Mouse (Mus musculus) embryonic facial prominence, embryonic 15.5 days (tissue): ENCODE results near the gene Cdc42bpg. TPM values are rescaled to one million over a fixed set of nuclear protein-coding genes. Genes with fewer than 3 reads are reported as not detected.

Experiments used
- ATAC-seq: fragments of 200-750 bp; cut with Nextera tagmentation; 2 replicates; pipeline ENCODE4 v1.8.0; 2017; ENCODE audit warnings: low read depth, moderate TSS enrichment; ENCODE audit not compliant: insufficient number of reproducible peaks, low FRiP score, low TSS enrichment
- H3K27ac ChIP-seq: fragments of 300-500 bp; sonication (generic); replicated peaks from 2 replicates; pipeline ENCODE4 v1.5.1; 2015; ENCODE audit warnings: mild to moderate bottlenecking, inconsistent platforms
- H3K27me3 ChIP-seq: fragments of 300-500 bp; sonication (generic); 2 replicates; pipeline ENCODE4 v1.6.1; 2015; ENCODE audit warnings: inconsistent platforms
- H3K36me3 ChIP-seq: fragments of 300-500 bp; sonication (generic); 2 replicates; pipeline ENCODE4 v1.6.1; 2015; ENCODE audit warnings: mild to moderate bottlenecking, inconsistent platforms
- H3K4me1 ChIP-seq: fragments of 300-500 bp; sonication (generic); 2 replicates; pipeline ENCODE4 v1.6.1; 2015; ENCODE audit warnings: inconsistent platforms
- H3K4me2 ChIP-seq: fragments of 300-500 bp; sonication (generic); replicated peaks from 2 replicates; pipeline ENCODE4 v1.6.1; 2015; ENCODE audit warnings: mild to moderate bottlenecking, inconsistent platforms
- H3K4me3 ChIP-seq: fragments of 300-500 bp; sonication (generic); replicated peaks from 2 replicates; pipeline ENCODE4 v1.5.1; 2015; ENCODE audit warnings: mild to moderate bottlenecking, inconsistent platforms
- H3K9ac ChIP-seq: fragments of 300-500 bp; sonication (generic); 2 replicates; pipeline ENCODE4 v1.6.1; 2015; ENCODE audit warnings: inconsistent platforms
- H3K9me3 ChIP-seq: fragments of 300-500 bp; sonication (generic); replicated peaks from 2 replicates; pipeline ENCODE4 v1.6.1; 2016; ENCODE audit warnings: inconsistent platforms
- WGBS: fragments of 180-500 bp; shearing (Covaris S2); methylation state at CpG from one replicate; pipeline ENCODE4 v1.1.7; 2015; 5-methylcytosine and 5-hydroxymethylcytosine counted together
- polyA plus RNA-seq: library from polyadenylated mRNA; unstranded; fragments of >200 nt; fragmentation: Nextera tagmentation; extraction: Ambion mirVana; gene quantifications from 2 replicates; pipeline ENCODE4 v1.2.1, GENCODE M21; 2015

Cdc42bpg gene
- polyA plus RNA-seq, 1 experiment from 2014 or later: 1.5 TPM

GRCm38 (mm10) chr19:6268670-6269132 lies 37.6 kb upstream of the Cdc42bpg start:
- no peak overlapping the region for H3K9ac ChIP-seq
- no peaks in the 10 kb centered on the region; the same call in 1 of the 2 replicates for H3K27me3 ChIP-seq
- 72% methylated on average over 7 of the region's 7 CpGs for WGBS
- no peak overlapping the region for H3K27ac ChIP-seq
- H3K9me3 ChIP-seq: no peaks in the 10 kb centered on the region
- no peaks in the 10 kb centered on the region for H3K36me3 ChIP-seq
- peaks cover 8% of the 10 kb centered on the region for H3K4me1 ChIP-seq
- H3K4me2 ChIP-seq: no peak overlapping the region
- ATAC-seq: no peak
- no peak overlapping the region for H3K4me3 ChIP-seq

DNA sequence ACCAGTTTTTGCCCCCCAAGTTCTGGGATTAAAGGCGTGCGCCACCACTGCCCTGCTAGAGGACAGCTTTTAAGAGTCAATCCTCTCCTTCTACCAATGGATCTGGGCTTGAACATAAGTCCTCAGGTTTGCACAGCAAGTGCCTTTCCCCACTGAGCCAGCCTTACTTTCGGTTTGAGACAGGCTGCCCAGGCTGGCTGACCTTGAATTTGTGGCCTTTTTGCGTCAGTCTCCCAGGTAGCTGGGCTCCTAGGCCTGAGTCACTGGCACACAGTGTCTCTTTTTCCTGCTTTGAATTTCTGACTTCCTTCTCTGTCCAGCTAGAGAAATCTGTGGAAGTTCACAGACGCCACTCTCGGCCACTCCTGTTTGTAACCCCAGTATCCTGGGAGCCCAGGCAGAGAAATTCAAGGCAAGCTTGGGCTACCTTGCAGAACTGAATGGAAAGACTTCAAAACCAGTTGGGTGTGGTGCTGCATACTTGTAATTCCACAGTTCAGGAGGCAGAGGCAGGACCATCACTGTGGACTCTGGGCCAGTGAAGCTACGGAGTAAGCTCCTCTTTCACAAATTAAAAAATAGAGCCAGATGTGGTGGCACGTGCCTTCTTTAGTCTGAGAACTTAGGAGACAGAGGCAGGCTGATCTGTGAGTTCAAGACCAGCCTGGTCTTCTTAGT lies 36.3 kb upstream of the Cdc42bpg start:
- WGBS: 87% methylated on average over 8 of the region's 8 CpGs

DNA sequence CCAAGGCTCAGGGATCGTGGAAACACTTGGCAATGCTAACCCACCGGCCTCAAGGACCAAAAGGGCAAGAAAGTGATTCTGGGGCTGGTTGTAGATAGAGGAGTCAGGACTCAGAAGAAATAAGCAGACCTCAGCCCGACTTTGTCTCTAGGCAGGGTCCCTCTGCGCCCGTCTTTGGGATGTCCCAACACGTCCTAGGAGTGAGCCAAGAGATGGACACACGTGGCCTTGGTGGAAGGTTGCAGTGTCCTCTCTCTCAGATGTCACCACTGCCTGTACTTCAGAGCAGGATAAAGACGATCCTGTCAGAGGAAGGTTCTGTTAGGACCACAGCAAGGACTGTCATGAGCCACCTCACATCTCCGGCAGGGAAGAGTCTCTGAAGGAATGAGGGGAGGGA lies 35.6 kb upstream of the Cdc42bpg start:
- ATAC-seq: no peak
- no peak overlapping the region for H3K4me2 ChIP-seq
- H3K4me3 ChIP-seq: no peak overlapping the region
- H3K27ac ChIP-seq: no peak overlapping the region
- no peak overlapping the region for H3K9ac ChIP-seq
- no peaks in the 10 kb centered on the region; the same call in 1 of the 2 replicates for H3K27me3 ChIP-seq
- H3K36me3 ChIP-seq: no peaks in the 10 kb centered on the region
- H3K4me1 ChIP-seq: peaks cover 14% of the 10 kb centered on the region
- no peaks in the 10 kb centered on the region for H3K9me3 ChIP-seq
- 58% methylated on average over 9 of the region's 9 CpGs for WGBS

More for the DNA sequence above, 36.3 kb upstream of the Cdc42bpg start:
- H3K9ac ChIP-seq: no peak overlapping the region
- no peak overlapping the region for H3K4me2 ChIP-seq
- no peaks in the 10 kb centered on the region; the same call in 1 of the 2 replicates for H3K27me3 ChIP-seq
- H3K4me1 ChIP-seq: peaks cover 8% of the 10 kb centered on the region
- H3K9me3 ChIP-seq: no peaks in the 10 kb centered on the region
- H3K4me3 ChIP-seq: no peak overlapping the region
- ATAC-seq: no peak
- no peak overlapping the region for H3K27ac ChIP-seq
- H3K36me3 ChIP-seq: no peaks in the 10 kb centered on the region

- no peak overlapping the region for H3K9ac ChIP-seq
- no peaks in the 10 kb centered on the region for H3K9me3 ChIP-seq
- no peak overlapping the region for H3K27ac ChIP-seq
- H3K4me2 ChIP-seq: no peak overlapping the region
- H3K36me3 ChIP-seq: no peaks in the 10 kb centered on the region
- no peak for ATAC-seq
- no peak overlapping the region for H3K4me3 ChIP-seq
- WGBS: 34% methylated on average over 8 of the region's 8 CpGs
- no peaks in the 10 kb centered on the region; the same call in 1 of the 2 replicates for H3K27me3 ChIP-seq
- H3K4me1 ChIP-seq: peaks cover 19% of the 10 kb centered on the region
Measured at GRCm38 (mm10) chr19:6271206-6271605, 35.0 kb upstream of the Cdc42bpg start.

GRCm38 (mm10) chr19:6272053-6272452 lies 34.2 kb upstream of the Cdc42bpg start:
- ATAC-seq: no peak
- no peaks in the 10 kb centered on the region for H3K9me3 ChIP-seq
- H3K36me3 ChIP-seq: no peaks in the 10 kb centered on the region
- H3K27me3 ChIP-seq: no peaks in the 10 kb centered on the region; the same call in 1 of the 2 replicates
- no peak overlapping the region for H3K4me2 ChIP-seq
- WGBS: 58% methylated on average over 7 of the region's 7 CpGs
- H3K4me1 ChIP-seq: peaks cover 19% of the 10 kb centered on the region
- no peak overlapping the region for H3K9ac ChIP-seq
- no peak overlapping the region for H3K4me3 ChIP-seq
- H3K27ac ChIP-seq: no peak overlapping the region

DNA sequence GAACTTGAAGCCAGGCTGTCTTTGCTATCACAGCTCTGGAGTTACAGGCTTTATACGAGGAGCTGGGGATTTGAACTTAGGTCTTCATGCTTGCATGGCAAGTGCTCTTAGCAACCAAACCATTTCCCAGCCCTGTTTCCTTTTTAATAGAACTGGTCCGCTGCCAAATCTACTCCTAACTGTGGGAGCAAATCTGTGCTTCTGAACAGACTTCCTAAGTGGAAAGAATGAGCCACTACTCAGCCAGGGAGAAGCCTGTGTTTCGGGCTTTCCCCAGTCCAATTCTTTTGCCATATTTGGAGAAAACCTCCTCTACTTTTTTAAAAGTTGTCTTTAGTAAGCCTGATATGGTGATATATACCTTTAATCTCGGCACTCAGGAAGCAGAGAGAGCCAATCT lies 33.5 kb upstream of the Cdc42bpg start:
- H3K4me2 ChIP-seq: no peak overlapping the region
- no peak for ATAC-seq
- H3K9me3 ChIP-seq: no peaks in the 10 kb centered on the region
- no peak overlapping the region for H3K27ac ChIP-seq
- H3K4me3 ChIP-seq: no peak overlapping the region
- peaks cover 22% of the 10 kb centered on the region for H3K4me1 ChIP-seq
- H3K9ac ChIP-seq: no peak overlapping the region
- H3K27me3 ChIP-seq: no peaks in the 10 kb centered on the region; the same call in 1 of the 2 replicates
- whole genome bisulfite sequencing: 76% methylated on average over 4 of the region's 4 CpGs
- no peaks in the 10 kb centered on the region for H3K36me3 ChIP-seq

GRCm38 (mm10) chr19:6273592-6273991 lies 32.7 kb upstream of the Cdc42bpg start:
- H3K36me3 ChIP-seq: no peaks in the 10 kb centered on the region
- H3K27me3 ChIP-seq: no peaks in the 10 kb centered on the region; the same call in 1 of the 2 replicates
- ATAC-seq: no peak
- no peaks in the 10 kb centered on the region for H3K9me3 ChIP-seq
- no peak overlapping the region for H3K27ac ChIP-seq
- 86% methylated on average over 4 of the region's 4 CpGs for WGBS
- H3K4me1 ChIP-seq: peaks cover 26% of the 10 kb centered on the region
- no peak overlapping the region for H3K9ac ChIP-seq
- no peak overlapping the region for H3K4me2 ChIP-seq
- no peak overlapping the region for H3K4me3 ChIP-seq

GRCm38 (mm10) chr19:6273998-6274608 lies 32.2 kb upstream of the Cdc42bpg start:
- Histone ChIP-seq H3K36me3 (no peaks in the 10 kb centered on the region), H3K9ac (no peak overlapping the region), H3K4me2 (no peak overlapping the region), H3K4me1 (peaks cover 31% of the 10 kb centered on the region), H3K4me3 (no peak overlapping the region), H3K9me3 (no peaks in the 10 kb centered on the region), H3K27ac (no peak overlapping the region), H3K27me3 (no peaks in the 10 kb centered on the region; the same call in 1 of the 2 replicates)
- no peak for ATAC-seq
- WGBS: 88% methylated on average over 13 of the region's 13 CpGs

DNA sequence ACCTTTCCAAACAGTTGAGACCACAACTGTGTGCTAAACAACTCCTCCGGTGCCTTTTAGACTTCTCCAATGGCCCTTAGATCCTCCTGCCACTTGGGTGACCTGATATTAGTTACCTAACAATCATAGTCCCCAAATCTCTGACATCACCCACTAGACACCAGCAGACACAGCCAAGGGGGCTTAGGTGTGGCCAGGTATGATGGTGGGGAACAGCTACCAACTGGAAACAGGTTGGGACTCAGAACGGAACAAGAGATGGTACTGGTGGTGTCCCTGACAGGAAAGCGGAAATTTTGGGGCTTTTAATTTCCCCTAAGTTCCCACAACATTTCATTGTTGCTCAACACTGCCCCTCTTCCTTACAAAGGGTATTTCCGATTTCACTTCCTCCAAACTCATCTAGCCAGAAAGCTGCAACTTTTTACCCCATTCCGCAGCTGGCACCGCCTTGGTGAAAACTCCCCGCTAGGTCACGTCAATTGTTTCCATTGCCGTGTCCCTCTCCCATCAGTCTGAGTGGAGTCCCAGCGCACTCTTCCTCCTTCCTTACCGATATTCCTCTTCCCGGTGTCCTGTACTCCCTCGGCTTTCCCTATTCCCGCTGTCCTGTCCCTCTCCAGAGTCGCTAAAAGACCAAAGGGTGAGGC lies 30.4 kb upstream of the Cdc42bpg start:
- WGBS: 7% methylated on average over 15 of the region's 15 CpGs
- peak overlapping the region; percentile 15; the same call in 1 of the 2 replicates for H3K9ac ChIP-seq
- H3K4me3 ChIP-seq: peak overlapping the region; percentile 82
- peaks cover 10% of the 10 kb centered on the region; the same call in 1 of the 2 replicates for H3K36me3 ChIP-seq
- peak overlapping the region; percentile 97 for H3K4me2 ChIP-seq
- H3K27ac ChIP-seq: peak overlapping the region; percentile 88
- H3K9me3 ChIP-seq: no peaks in the 10 kb centered on the region
- H3K4me1 ChIP-seq: peaks cover 42% of the 10 kb centered on the region
- no peak for ATAC-seq
- no peaks in the 10 kb centered on the region; the same call in 1 of the 2 replicates for H3K27me3 ChIP-seq

GRCm38 (mm10) chr19:6276426-6277421 lies 29.5 kb upstream of the Cdc42bpg start, which contains the start of gene Ehd1:
TSS of gene Ehd1 (plus strand) at chr19:6276725.
- peak; percentile 94 for ATAC-seq
- Histone ChIP-seq H3K4me3 (peak within 1 kb of the TSS; percentile 82), H3K9ac (peak within 1 kb of the TSS; percentile 49), H3K4me2 (peak within 1 kb of the TSS; percentile 97), H3K27ac (peak within 1 kb of the TSS; percentile 88), H3K27me3 (no peaks in the 10 kb centered on the region; the same call in 1 of the 2 replicates), H3K36me3 (peaks cover 18% of the 10 kb centered on the region), H3K4me1 (peaks cover 42% of the 10 kb centered on the region), H3K9me3 (no peaks in the 10 kb centered on the region)
- WGBS: under 1% methylated on average over 103 of the region's 106 CpGs
